Mouse (Mus musculus): ENCODE measurements around the gene Hist2h2bb. TPM values are rescaled to one million over a fixed set of nuclear protein-coding genes. Genes with fewer than 3 reads are reported as not detected.
"Not testable (repeated sequence)": the region's sequence is repeated elsewhere in the genome, so short reads cannot be mapped to it uniquely, and the experiment has no call there.

The Hist2h2bb gene
- total RNA-seq (2021), result 100 to 1,000 TPM; 306 to 312 TPM

DNA sequence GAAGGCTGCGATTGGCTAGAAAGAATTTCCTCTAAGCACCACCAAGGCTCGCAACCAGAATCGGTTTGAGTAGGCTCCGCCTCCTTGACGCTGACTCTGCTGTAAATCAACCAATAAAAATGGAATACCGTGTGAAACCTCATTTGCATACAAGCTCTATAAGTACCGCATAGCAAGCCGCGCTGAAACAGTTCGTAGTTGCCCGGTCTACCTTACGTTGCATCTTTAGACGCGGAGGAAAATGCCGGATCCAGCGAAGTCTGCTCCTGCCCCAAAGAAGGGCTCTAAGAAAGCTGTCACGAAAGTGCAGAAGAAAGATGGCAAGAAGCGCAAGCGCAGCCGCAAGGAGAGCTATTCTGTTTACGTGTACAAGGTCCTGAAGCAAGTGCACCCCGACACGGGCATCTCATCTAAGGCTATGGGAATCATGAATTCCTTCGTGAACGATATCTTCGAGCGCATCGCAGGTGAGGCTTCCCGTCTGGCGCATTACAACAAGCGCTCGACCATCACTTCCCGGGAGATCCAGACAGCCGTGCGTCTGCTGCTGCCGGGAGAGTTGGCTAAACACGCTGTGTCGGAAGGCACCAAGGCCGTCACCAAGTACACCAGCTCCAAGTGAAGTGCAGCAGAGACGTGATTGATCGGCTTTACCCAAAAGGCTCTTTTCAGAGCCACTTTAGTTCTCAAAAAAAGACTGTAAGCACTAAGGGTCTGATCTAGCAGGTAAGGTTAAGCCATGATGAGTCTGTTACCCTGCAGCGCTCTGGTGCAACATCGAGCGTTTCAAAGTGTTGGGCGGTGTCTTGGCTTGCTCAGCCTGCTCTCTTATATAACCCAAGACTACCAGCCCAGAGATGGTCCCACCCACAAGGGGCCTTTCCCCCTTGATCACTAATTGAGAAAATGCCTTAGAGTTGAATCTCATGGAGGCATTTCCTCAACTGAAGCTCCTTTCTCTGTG, at the start of gene Hist2h2bb:
Gene Hist2h2bb (plus strand): TSS at position 242 of the 964 bp plus-strand sequence.
- DNase-seq, result peak; percentile 87
- intact Hi-C loops (cut with DNase I), result loop anchor here (10.0 kb wide), 1 partner anchor 205 kb away; no protein-coding TSS in a partner anchor

DNA sequence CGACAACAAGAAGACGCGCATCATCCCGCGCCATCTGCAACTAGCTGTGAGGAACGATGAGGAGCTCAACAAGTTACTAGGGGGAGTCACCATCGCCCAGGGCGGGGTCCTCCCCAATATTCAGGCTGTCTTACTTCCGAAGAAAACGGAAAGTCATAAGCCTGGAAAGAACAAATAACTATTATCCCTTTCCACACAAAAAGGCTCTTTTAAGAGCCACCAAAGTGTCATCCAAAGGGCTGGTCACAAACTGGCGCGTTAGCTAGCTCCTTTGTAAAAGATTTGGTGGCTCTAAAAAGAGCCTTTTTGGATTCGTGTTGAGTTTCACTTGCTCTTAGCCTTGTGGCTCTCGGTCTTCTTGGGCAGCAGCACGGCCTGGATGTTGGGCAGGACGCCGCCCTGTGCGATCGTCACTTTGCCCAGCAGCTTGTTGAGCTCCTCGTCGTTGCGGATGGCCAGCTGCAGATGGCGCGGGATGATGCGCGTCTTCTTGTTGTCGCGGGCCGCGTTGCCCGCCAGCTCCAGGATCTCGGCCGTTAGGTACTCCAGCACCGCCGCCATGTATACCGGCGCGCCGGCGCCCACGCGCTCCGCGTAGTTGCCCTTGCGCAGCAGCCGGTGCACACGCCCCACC, 49.3 kb upstream of the Hist2h2bb start:
- DNase-seq; intact Hi-C loops (cut with DNase I): not testable (repeated sequence)

DNA sequence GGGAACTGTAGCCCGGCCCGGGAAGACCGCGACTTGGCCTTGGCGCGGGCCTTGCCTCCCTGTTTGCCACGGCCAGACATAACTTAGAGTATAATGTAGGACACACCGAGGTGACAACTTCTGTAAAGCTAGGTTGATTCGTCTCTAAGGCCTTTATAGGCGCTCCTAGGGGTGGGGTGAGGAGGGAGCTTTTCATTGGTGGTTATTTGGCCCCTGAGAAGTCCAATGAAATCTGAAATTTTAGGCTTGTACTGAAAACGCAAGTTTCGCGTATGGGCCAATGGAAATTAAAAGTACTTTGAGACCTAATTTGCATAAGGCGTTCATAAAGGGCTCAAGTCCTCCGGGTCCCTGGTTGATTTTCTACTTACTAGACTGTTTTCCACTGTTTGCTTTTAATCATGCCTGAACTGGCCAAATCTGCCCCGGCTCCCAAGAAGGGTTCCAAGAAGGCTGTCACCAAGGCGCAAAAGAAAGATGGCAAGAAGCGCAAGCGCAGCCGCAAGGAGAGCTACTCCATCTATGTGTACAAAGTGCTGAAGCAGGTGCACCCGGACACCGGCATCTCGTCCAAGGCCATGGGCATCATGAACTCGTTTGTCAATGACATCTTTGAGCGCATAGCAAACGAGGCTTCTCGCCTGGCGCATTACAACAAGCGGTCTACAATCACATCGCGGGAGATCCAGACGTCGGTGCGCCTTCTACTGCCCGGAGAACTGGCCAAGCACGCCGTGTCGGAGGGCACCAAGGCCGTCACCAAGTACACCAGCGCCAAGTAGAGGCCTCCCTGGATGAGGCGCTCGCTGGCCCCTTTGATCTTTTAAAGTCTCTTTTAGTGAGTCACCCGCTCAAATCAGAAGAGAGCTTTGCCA, 48.5 kb upstream of the Hist2h2bb start, which contains the start of the genes Hist2h2ac and Hist2h2be:
Gene Hist2h2ac (minus strand): TSS at position 116 of the 875 bp plus-strand sequence.
Gene Hist2h2be (plus strand): TSS at position 355 of the 875 bp plus-strand sequence.
- intact Hi-C loops (cut with DNase I), result no loop called here
- peak; percentile 69 for DNase-seq

DNA sequence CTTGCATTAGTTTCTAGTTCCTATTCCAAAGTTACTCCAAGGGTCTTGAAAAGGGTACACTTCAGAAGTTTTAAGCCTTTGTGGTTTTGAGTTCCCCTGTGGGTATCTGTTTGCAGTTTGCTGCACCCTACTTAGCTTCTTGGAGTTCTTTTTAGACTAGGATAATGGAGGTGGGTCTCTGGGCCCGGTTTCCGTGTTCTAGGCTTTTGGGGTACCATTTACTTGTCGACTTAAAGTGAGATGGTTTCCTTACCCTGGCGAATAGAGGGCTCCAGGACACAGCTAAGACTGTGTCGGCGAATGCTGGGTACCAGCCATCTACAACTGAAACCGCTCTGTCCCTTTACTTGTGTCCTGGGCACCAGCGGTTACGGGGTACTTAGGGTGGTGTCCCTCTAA, 47.9 kb upstream of the Hist2h2bb start:
- DNase-seq, result no peak

GRCm38 (mm10) chr3:96222774-96223173, 46.8 kb upstream of the Hist2h2bb start:
- intact Hi-C loops (cut with DNase I), result no loop called here

More for the DNA sequence above, 47.9 kb upstream of the Hist2h2bb start:
- intact Hi-C loops (cut with DNase I), result no loop called here

DNA sequence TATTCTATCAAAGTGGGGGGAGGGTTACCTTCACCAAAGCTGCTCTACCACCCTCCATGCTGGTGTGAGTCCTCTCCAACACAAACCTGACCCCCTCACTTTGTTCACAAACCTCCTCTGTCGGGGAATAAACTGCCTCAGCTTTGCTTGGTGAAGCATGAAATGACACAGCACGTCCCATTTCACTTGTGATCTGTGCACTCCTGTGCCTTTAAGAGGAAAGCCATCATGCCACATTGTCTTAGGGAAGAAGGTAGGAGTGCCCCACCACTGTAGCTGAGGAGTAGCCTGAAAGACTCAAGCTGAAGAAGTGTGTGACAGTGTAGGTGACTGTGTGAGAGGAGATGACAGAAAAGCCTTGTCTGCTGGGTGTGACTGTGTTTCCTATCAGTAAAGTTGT, 44.1 kb upstream of the Hist2h2bb start:
- intact Hi-C loops (cut with DNase I), result no loop called here

More at GRCm38 (mm10) chr3:96222774-96223173, 46.8 kb upstream of the Hist2h2bb start:
- DNase-seq, result no peak

GRCm38 (mm10) chr3:96226695-96227648, 42.6 kb upstream of the Hist2h2bb start:
- intact Hi-C loops (cut with DNase I), result no loop called here

More for the DNA sequence above, 44.1 kb upstream of the Hist2h2bb start:
- DNase-seq, result no peak

DNA sequence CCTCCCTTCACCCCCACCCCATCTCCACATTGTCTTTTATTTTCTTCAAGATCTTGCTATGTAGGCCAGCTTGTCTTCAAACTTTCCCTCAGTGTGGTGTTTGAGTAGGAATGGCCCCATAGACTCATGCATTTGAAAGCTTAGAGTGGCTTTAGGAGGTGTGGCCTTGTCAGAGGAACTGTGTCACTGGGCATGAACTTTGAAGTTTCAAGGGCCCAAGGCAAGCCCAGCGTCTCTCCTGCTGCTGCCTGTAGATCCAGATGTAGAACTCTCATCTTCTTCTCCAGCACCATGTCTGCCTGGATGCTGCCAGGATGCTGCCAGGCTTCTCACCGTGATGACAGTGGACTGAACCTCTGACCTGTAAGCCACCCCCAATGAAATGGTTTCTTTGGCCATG, 40.7 kb upstream of the Hist2h2bb start:
- intact Hi-C loops (cut with DNase I), result no loop called here
- no peak for DNase-seq

More at GRCm38 (mm10) chr3:96226695-96227648, 42.6 kb upstream of the Hist2h2bb start:
- no peak for DNase-seq

- intact Hi-C loops (cut with DNase I), result no loop called here
- DNase-seq, result no peak
These were observed 39.1 kb upstream of the Hist2h2bb start for GRCm38 (mm10) chr3:96230404-96230803.

GRCm38 (mm10) chr3:96230910-96231757, 38.4 kb upstream of the Hist2h2bb start:
- DNase-seq, result no peak
- intact Hi-C loops (cut with DNase I), result no loop called here

DNA sequence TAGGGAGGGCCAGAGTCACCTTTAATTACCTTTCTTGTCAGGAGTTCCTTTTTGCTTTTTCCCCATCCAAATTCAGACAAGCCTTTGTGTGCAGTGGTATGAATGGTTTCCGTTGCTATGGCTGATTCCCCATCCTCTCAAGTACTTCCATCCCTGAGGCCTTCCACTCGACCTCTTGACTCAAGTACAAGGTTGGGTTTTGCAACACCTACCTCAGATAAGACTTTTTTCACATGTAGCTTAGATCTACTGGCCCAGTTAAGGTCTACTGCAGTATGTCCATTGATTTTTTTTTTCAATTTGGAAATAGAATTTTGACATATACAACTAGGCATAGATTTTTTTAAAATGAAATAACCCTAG, 37.8 kb upstream of the Hist2h2bb start:
- intact Hi-C loops (cut with DNase I), result no loop called here
- no peak for DNase-seq

DNA sequence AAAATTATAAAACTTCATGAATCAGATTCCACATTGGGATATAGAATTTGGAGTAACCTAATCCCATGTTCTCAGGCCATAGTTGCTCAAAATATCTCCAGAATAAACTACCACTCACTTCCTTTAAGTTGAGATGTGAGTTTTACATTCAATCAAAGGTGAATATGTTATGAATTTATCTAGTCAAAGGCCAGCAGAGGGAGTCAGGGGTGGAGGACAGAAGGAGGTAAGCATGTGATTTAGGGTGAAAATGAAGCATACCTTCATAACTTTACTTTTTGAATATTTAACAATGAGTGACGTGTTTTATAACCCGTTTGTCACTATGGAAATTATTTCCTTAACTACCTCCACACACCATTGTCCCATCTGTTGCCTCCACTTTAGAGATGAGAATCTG, 34.6 kb upstream of the Hist2h2bb start:
- no peak for DNase-seq
- intact Hi-C loops (cut with DNase I), result no loop called here

- DNase-seq, result no peak
- intact Hi-C loops (cut with DNase I), result no loop called here
These were observed 33.7 kb upstream of the Hist2h2bb start for GRCm38 (mm10) chr3:96235836-96236235.

DNA sequence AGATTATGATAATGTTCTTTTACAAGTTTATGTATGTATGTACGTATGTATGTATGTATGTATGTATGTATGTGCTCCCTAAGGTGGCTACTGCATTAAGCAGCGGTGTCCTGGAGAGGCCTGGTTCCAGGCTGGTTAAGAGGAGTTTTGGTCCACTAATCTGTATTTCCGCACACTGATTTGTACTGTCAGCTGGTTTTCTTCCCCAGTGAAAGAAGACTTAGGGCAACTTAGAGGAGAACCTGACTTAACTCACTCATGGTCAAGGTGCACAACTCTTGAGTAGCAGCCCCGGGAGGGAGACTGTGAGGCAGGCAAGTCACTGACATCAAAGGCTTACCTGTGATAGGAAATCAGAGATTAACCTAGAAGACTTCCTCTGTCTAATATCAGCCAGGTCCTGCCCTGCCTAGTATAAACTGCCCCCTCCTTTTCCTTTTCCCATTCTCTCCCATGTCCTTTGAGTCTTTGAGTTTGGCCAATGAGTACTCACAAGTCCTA, 32.7 kb upstream of the Hist2h2bb start:
- intact Hi-C loops (cut with DNase I), result no loop called here
- DNase-seq, result no peak

DNA sequence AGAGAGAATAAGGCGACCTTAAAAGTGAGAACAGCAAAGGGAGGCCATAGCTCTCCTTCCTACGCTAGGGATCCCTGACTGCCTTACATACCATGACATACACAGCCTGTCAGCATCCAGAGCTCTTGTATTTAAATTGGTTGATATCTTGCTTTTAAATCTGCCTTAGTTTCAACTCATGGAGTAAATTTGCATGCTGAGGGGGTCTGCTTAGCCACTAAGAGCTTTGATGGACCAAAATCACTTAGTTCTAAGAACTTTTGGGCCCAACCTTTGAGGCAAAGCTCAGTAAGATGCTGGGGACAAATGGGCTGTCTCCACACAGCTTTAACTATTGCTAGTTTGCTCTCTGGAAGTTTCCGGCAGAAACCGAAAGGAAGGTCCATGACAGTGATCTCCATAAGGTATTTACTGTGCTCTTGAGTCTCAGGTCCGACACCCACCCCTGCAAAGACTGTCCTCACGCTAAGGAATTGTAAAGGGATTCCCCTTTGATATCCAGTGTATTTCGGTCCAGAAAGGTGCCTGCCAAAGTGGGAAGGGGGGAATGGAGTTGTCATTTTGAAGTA, 32.1 kb upstream of the Hist2h2bb start:
- DNase-seq, result no peak
- intact Hi-C loops (cut with DNase I), result no loop called here

GRCm38 (mm10) chr3:96237904-96238511, 31.5 kb upstream of the Hist2h2bb start:
- intact Hi-C loops (cut with DNase I), result no loop called here
- no peak for DNase-seq

Data from left cerebral cortex, postnatal 4 days (tissue).